ENCODE assay signal across 10 mouse cellular contexts in the genomic region with DNA sequence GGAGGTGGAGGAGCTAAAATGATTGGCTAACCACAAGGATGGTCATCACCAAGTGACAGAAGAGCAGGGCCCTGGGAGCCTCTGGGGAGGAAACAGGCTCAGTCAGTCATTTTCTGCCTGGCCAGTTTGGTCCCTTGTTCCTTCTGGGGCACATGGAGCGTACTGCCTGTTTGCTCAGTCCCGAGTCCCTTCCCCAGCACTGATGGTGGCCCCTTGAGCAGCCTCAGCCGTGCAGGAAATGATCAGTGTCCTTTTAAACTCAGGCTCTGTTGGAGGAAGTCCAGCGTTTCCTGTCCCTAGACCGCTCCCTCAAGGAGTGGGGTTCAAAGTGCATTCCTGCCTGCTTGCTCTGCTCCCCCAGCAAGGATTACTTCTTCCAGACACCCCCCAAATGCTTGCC. TPM values are rescaled to one million over a fixed set of nuclear protein-coding genes. Genes with fewer than 3 reads are reported as not detected.
DNase-seq lines count a peak whose midpoint lies in the region; ATAC-seq lines count a peak whose summit lies in the region.
"Had no signal": no experiment of that assay in that cellular context is flagged by ENCODE, and none has a peak within 500 bp of the region (broad histone marks: within the 10 kb centered on the region; RNA-seq: fewer than 3 reads in every experiment).

No protein-coding gene starts in this region.

- H3K9me3 ChIP-seq in heart, embryonic 11.5 days (replicated peaks; ENCODE audit: control insufficient read depth, low read length): no peaks in the 10 kb centered on the region

- ATAC-seq in heart, embryonic 11.5 days (replicated peaks; ENCODE audit: insufficient number of reproducible peaks, low FRiP score, low TSS enrichment): 0 out of 2 replicates have a peak, but pooled peaks have one; percentile 33
- peak; percentile 38; the same call in 1 of the 2 replicates for ATAC-seq in megakaryocyte progenitor cell, adult 5-6 weeks (replicated peaks; ENCODE audit: poor library complexity)

- H3K9ac ChIP-seq in heart, embryonic 11.5 days (ENCODE audit: low read depth, low read length): no peak overlapping the region

- H3K27me3 ChIP-seq in heart, embryonic 11.5 days (ENCODE audit: control insufficient read depth, insufficient read depth, low read length): peaks cover 17% of the 10 kb centered on the region

- peak overlapping the region; percentile 68 for H3K27ac ChIP-seq in heart, embryonic 11.5 days (ENCODE audit: low read depth, low read length)

- intact Hi-C loops in heart, postnatal 25 days (cut with DNase I): no loop called here

- no peak overlapping the region for H3K4me3 ChIP-seq in heart, embryonic 11.5 days (ENCODE audit: low read depth, low read length)

- H3K36me3 ChIP-seq in heart, embryonic 11.5 days (ENCODE audit: control insufficient read depth, insufficient read depth, low read length): no peaks in the 10 kb centered on the region

- 46% methylated on average over 5 of the region's 5 CpGs for WGBS in heart, embryonic 11.5 days (ENCODE audit: insufficient replicate concordance)

- DNase-seq in heart, adult 11 months: peak; percentile 97
- no peak for DNase-seq in heart, postnatal 25 days (ENCODE audit: low spot score)
- DNase-seq in kidney, postnatal 14 days: peak; percentile 89
- DNase-seq in urinary bladder, postnatal 14 days (ENCODE audit: low spot score): no peak
- DNase-seq in urinary bladder, adult 18-20 months (ENCODE audit: low spot score in 2 of 2): no peak
- no peak for DNase-seq in cerebellum, postnatal 14 days
- DNase-seq: cerebellum, postnatal 36 days; left cerebral cortex, postnatal 4 days had no signal

- H3K4me2 ChIP-seq in heart, embryonic 11.5 days: peak overlapping the region; percentile 25; the same call in 1 of the 2 replicates

- H3K4me1 ChIP-seq in heart, embryonic 11.5 days (ENCODE audit: control insufficient read depth, insufficient read depth, low read length): peaks cover 28% of the 10 kb centered on the region

RNA-seq across cellular contexts. Expression of a gene that starts 6.7 kb away (rescaled TPM):
- 1 to 10 TPM; 2.2 to 4.0 TPM for total RNA-seq in heart, postnatal 25 days (2021)
- polyA plus RNA-seq in heart, embryonic 11.5 days (2014; fragmentation: Nextera tagmentation; extraction: Ambion mirVana): 8.8 and 11.2 TPM in 2 replicates
- 0.57 TPM in 1 of 2 replicates, not detected in the other for total RNA-seq in megakaryocyte progenitor cell, adult 5-6 weeks (2015)
- not detected in 2 replicates for total RNA-seq in megakaryocyte progenitor cell, adult 5-6 weeks (2017)

RNA-seq across cellular contexts. Expression of a gene that starts 31.8 kb away (rescaled TPM):
- total RNA-seq in heart, postnatal 25 days (2021): not detected
- 0.69 TPM in 1 of 2 replicates, not detected in the other for polyA plus RNA-seq in heart, embryonic 11.5 days (2014; fragmentation: Nextera tagmentation; extraction: Ambion mirVana)
- total RNA-seq in megakaryocyte progenitor cell, adult 5-6 weeks (2015): 0.34 and 1.5 TPM in 2 replicates
- not detected in 2 replicates for total RNA-seq in megakaryocyte progenitor cell, adult 5-6 weeks (2017)

RNA-seq across cellular contexts. Expression of a gene that starts 33.1 kb away (rescaled TPM):
- not detected for total RNA-seq in heart, postnatal 25 days (2021)
- polyA plus RNA-seq in heart, embryonic 11.5 days (2014; fragmentation: Nextera tagmentation; extraction: Ambion mirVana): not detected in 2 replicates
- total RNA-seq in megakaryocyte progenitor cell, adult 5-6 weeks (2015): not detected in 2 replicates
- not detected in 2 replicates for total RNA-seq in megakaryocyte progenitor cell, adult 5-6 weeks (2017)
- total RNA-seq: left cerebral cortex, postnatal 4 days had no signal

RNA-seq across cellular contexts. Expression of a gene that starts 59.6 kb away (rescaled TPM):
- 100 to 1,000 TPM; 542 TPM for total RNA-seq in heart, postnatal 25 days (2021)
- polyA plus RNA-seq in heart, embryonic 11.5 days (2014; fragmentation: Nextera tagmentation; extraction: Ambion mirVana): 125 and 126 TPM in 2 replicates
- 30.4 and 36.1 TPM in 2 replicates for total RNA-seq in megakaryocyte progenitor cell, adult 5-6 weeks (2015)
- 54.2 and 57.8 TPM in 2 replicates for total RNA-seq in megakaryocyte progenitor cell, adult 5-6 weeks (2017)

RNA-seq across cellular contexts. Expression of a gene that starts 59.7 kb away (rescaled TPM):
- 10 to 100 TPM; 73.7 to 80.1 TPM for total RNA-seq in heart, postnatal 25 days (2021)
- polyA plus RNA-seq in heart, embryonic 11.5 days (2014; fragmentation: Nextera tagmentation; extraction: Ambion mirVana): 97.0 and 97.5 TPM in 2 replicates
- 29.3 and 34.5 TPM in 2 replicates for total RNA-seq in megakaryocyte progenitor cell, adult 5-6 weeks (2015)
- 49.1 and 58.0 TPM in 2 replicates for total RNA-seq in megakaryocyte progenitor cell, adult 5-6 weeks (2017)

Comparison
In these comparisons a context has a peak if more than half of its experiments do, and no peak if none do; other contexts are left out.
1. DNase-seq: peak in heart, adult 11 months (single experiment) and kidney, postnatal 14 days (single experiment); none in heart, postnatal 25 days (single experiment), urinary bladder, postnatal 14 days (single experiment), urinary bladder, adult 18-20 months (0 of 2) and cerebellum, postnatal 14 days (0 of 2).